Mouse (Mus musculus) liver, adult 10 weeks (tissue): Measurements from ENCODE around the gene Dglucy. TPM values are rescaled to one million over a fixed set of nuclear protein-coding genes. Genes with fewer than 3 reads are reported as not detected.

ENCODE experiments used
- polyA plus RNA-seq: library from polyadenylated mRNA; stranded (reverse); fragments of 350-450 nt; fragmentation: Illumina TruSeq; extraction: RNeasy Lipid Tissue Mini Kit (QIAGEN cat#74804); gene quantifications from one replicate; pipeline ENCODE4 v1.2.3, GENCODE M21; 2014; ENCODE audit warnings: low read depth, low replicate concordance

The Dglucy gene
- 16.0 TPM for polyA plus RNA-seq

DNA sequence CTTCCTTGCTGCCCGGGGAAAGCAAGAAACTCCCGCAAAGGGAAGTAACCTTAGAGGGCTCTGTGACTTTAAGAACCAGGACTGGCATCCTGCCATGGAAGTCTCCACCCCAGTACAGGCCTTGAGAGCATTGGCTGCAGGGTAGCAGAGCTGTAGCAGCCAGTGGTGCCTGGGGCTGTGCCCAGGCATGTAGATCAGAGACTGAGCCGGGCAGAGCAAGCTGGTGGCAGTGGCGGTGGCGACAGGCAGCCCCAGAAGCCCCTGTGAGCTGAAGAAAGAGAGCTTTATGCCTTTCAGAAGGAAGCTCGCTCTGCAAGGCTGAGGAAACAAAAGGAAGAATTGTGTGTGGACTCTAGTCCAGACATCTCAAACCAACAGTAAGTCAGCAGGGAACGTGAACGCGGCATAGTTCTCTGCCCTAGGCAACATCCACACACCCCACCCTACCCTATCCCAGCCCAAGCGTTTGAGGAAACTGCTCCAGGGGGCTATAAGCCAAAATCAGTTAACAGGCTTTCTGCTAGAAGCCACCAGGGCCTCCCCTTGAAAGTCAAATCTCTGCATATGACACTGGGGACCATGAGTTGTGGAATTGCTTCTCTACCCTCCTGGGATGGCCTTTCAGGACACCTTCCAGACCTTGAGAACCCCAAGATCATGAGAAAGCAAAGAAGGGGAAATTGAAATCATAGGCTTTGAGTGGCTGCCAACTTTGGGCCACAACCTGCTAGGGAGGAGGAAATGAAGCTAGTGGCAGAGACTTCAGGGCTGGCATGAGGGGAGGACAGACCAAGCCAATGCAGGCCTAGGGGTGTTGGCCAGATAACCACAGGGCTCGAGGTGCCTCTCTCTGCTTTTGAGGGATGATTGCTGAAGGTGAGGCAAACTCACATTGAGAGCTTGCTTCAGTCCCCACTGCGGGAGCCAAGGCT lies at the start of gene Dglucy:
Gene Dglucy, plus strand, starts transcription at position 124 of the 932 bp plus-strand sequence.

GRCm38 (mm10) chr12:100907598-100908297 lies 128.9 kb downstream of the Dglucy start, which contains the start of gene Gpr68:
Gene Gpr68 (minus strand): TSS chr12:100908198.

Other genes with a start within 250 kb of the Dglucy start
- 1.5 TPM for gene Rps6ka5, start 52.1 kb upstream of the Dglucy start, polyA plus RNA-seq
- gene Gpr68, start 129.1 kb downstream of the Dglucy start, polyA plus RNA-seq, result not detected
- 0.32 TPM for gene Ccdc88c, start 250.0 kb downstream of the Dglucy start, polyA plus RNA-seq